Mouse (Mus musculus): ENCODE data around the gene Wdfy1. TPM values are rescaled to one million over a fixed set of nuclear protein-coding genes. Genes with fewer than 3 reads are reported as not detected.

Wdfy1 gene
- polyA plus RNA-seq, 1 experiment from 2014 or later = 53.2 TPM

- ATAC-seq (ENCODE audit: low FRiP score, low TSS enrichment) = peak; percentile 81; the same call in 1 of the 2 replicates
- Histone ChIP-seq H3K9me3 (ENCODE audit: low read length) (no peaks in the 10 kb centered on the region), H3K36me3 (ENCODE audit: insufficient read depth, low read length) (peaks cover 23% of the 10 kb centered on the region; the same call in 1 of the 2 replicates), H3K4me2 (replicated peaks; ENCODE audit: low read depth, low read length) (no peak overlapping the region), H3K27ac (ENCODE audit: low read length) (no peak overlapping the region), H3K27me3 (ENCODE audit: insufficient read depth, low read length) (no peaks in the 10 kb centered on the region), H3K4me3 (ENCODE audit: low read length) (no peak overlapping the region), H3K9ac (replicated peaks; ENCODE audit: low read length) (no peak overlapping the region), H3K4me1 (ENCODE audit: insufficient read depth, low read length) (no peaks in the 10 kb centered on the region)
- 55% methylated on average over 8 of the region's 8 CpGs for WGBS
These were observed 72.4 kb downstream of the Wdfy1 start for GRCm38 (mm10) chr1:79703520-79703919.

- WGBS = 93% methylated on average over 2 of the region's 2 CpGs
- Histone ChIP-seq H3K27me3 (ENCODE audit: insufficient read depth, low read length) (no peaks in the 10 kb centered on the region), H3K4me3 (ENCODE audit: low read length) (no peak overlapping the region), H3K9ac (replicated peaks; ENCODE audit: low read length) (no peak overlapping the region), H3K4me2 (replicated peaks; ENCODE audit: low read depth, low read length) (no peak overlapping the region), H3K4me1 (ENCODE audit: insufficient read depth, low read length) (peaks cover 10% of the 10 kb centered on the region; the same call in 1 of the 2 replicates), H3K36me3 (ENCODE audit: insufficient read depth, low read length) (no peaks in the 10 kb centered on the region), H3K9me3 (ENCODE audit: low read length) (no peaks in the 10 kb centered on the region), H3K27ac (ENCODE audit: low read length) (no peak overlapping the region)
- no peak for ATAC-seq (ENCODE audit: low FRiP score, low TSS enrichment)
These were observed 77.4 kb downstream of the Wdfy1 start for GRCm38 (mm10) chr1:79698506-79698905.

- Histone ChIP-seq H3K9me3 (ENCODE audit: low read length) (no peaks in the 10 kb centered on the region), H3K4me1 (ENCODE audit: insufficient read depth, low read length) (peaks cover 10% of the 10 kb centered on the region; the same call in 1 of the 2 replicates), H3K27ac (ENCODE audit: low read length) (no peak overlapping the region), H3K9ac (replicated peaks; ENCODE audit: low read length) (no peak overlapping the region), H3K4me2 (replicated peaks; ENCODE audit: low read depth, low read length) (no peak overlapping the region), H3K27me3 (ENCODE audit: insufficient read depth, low read length) (no peaks in the 10 kb centered on the region), H3K4me3 (ENCODE audit: low read length) (no peak overlapping the region), H3K36me3 (ENCODE audit: insufficient read depth, low read length) (no peaks in the 10 kb centered on the region)
- ATAC-seq (ENCODE audit: low FRiP score, low TSS enrichment) = peak; percentile 87
- 18% methylated on average over 9 of the region's 9 CpGs for WGBS
These were observed 78.6 kb downstream of the Wdfy1 start for GRCm38 (mm10) chr1:79697382-79697781.

- Histone ChIP-seq H3K4me2 (replicated peaks; ENCODE audit: low read depth, low read length) (no peak overlapping the region), H3K36me3 (ENCODE audit: insufficient read depth, low read length) (no peaks in the 10 kb centered on the region), H3K9me3 (ENCODE audit: low read length) (0 out of 2 replicates have a peak, but pooled peaks cover under 1% of the 10 kb centered on the region), H3K27me3 (ENCODE audit: insufficient read depth, low read length) (no peaks in the 10 kb centered on the region), H3K9ac (replicated peaks; ENCODE audit: low read length) (no peak overlapping the region), H3K4me3 (ENCODE audit: low read length) (no peak overlapping the region), H3K27ac (ENCODE audit: low read length) (no peak overlapping the region), H3K4me1 (ENCODE audit: insufficient read depth, low read length) (peaks cover 10% of the 10 kb centered on the region; the same call in 1 of the 2 replicates)
- ATAC-seq (ENCODE audit: low FRiP score, low TSS enrichment) = peak; percentile 75; the same call in 1 of the 2 replicates
- 62% methylated on average over 5 of the region's 5 CpGs for WGBS
These were observed 79.0 kb downstream of the Wdfy1 start for GRCm38 (mm10) chr1:79696933-79697332.

GRCm38 (mm10) chr1:79692482-79692881 is 83.5 kb downstream of the Wdfy1 start:
- H3K9me3 ChIP-seq (ENCODE audit: low read length) = peaks cover 6% of the 10 kb centered on the region; the same call in 1 of the 2 replicates
- ATAC-seq (ENCODE audit: low FRiP score, low TSS enrichment) = no peak
- 86% methylated on average over 3 of the region's 3 CpGs for WGBS
- no peak overlapping the region for H3K4me3 ChIP-seq (ENCODE audit: low read length)
- H3K27me3 ChIP-seq (ENCODE audit: insufficient read depth, low read length) = no peaks in the 10 kb centered on the region
- H3K4me2 ChIP-seq (replicated peaks; ENCODE audit: low read depth, low read length) = no peak overlapping the region
- H3K9ac ChIP-seq (replicated peaks; ENCODE audit: low read length) = no peak overlapping the region
- H3K4me1 ChIP-seq (ENCODE audit: insufficient read depth, low read length) = peaks cover 6% of the 10 kb centered on the region; the same call in 1 of the 2 replicates
- H3K36me3 ChIP-seq (ENCODE audit: insufficient read depth, low read length) = no peaks in the 10 kb centered on the region
- no peak overlapping the region for H3K27ac ChIP-seq (ENCODE audit: low read length)

- no peak overlapping the region for H3K4me2 ChIP-seq (replicated peaks; ENCODE audit: low read depth, low read length)
- no peaks in the 10 kb centered on the region for H3K4me1 ChIP-seq (ENCODE audit: insufficient read depth, low read length)
- 87% methylated on average over 1 of the region's 1 CpGs for WGBS
- H3K9ac ChIP-seq (replicated peaks; ENCODE audit: low read length) = no peak overlapping the region
- ATAC-seq (ENCODE audit: low FRiP score, low TSS enrichment) = no peak
- no peak overlapping the region for H3K27ac ChIP-seq (ENCODE audit: low read length)
- no peaks in the 10 kb centered on the region for H3K27me3 ChIP-seq (ENCODE audit: insufficient read depth, low read length)
- no peak overlapping the region for H3K4me3 ChIP-seq (ENCODE audit: low read length)
- H3K9me3 ChIP-seq (ENCODE audit: low read length) = peaks cover 6% of the 10 kb centered on the region; the same call in 1 of the 2 replicates
- no peaks in the 10 kb centered on the region for H3K36me3 ChIP-seq (ENCODE audit: insufficient read depth, low read length)
These were observed 88.7 kb downstream of the Wdfy1 start for GRCm38 (mm10) chr1:79687254-79687653.

- Histone ChIP-seq H3K9ac (replicated peaks; ENCODE audit: low read length) (no peak overlapping the region), H3K4me3 (ENCODE audit: low read length) (no peak overlapping the region), H3K4me1 (ENCODE audit: insufficient read depth, low read length) (no peaks in the 10 kb centered on the region), H3K27me3 (ENCODE audit: insufficient read depth, low read length) (no peaks in the 10 kb centered on the region), H3K27ac (ENCODE audit: low read length) (no peak overlapping the region), H3K36me3 (ENCODE audit: insufficient read depth, low read length) (no peaks in the 10 kb centered on the region), H3K4me2 (replicated peaks; ENCODE audit: low read depth, low read length) (no peak overlapping the region), H3K9me3 (ENCODE audit: low read length) (peaks cover 3% of the 10 kb centered on the region; the same call in 1 of the 2 replicates)
- no peak for ATAC-seq (ENCODE audit: low FRiP score, low TSS enrichment)
These were observed 91.9 kb downstream of the Wdfy1 start for GRCm38 (mm10) chr1:79684027-79684426.

- Histone ChIP-seq H3K9ac (replicated peaks; ENCODE audit: low read length) (no peak overlapping the region), H3K9me3 (ENCODE audit: low read length) (peaks cover 3% of the 10 kb centered on the region; the same call in 1 of the 2 replicates), H3K27me3 (ENCODE audit: insufficient read depth, low read length) (no peaks in the 10 kb centered on the region), H3K4me3 (ENCODE audit: low read length) (no peak overlapping the region), H3K4me2 (replicated peaks; ENCODE audit: low read depth, low read length) (no peak overlapping the region), H3K27ac (ENCODE audit: low read length) (no peak overlapping the region), H3K36me3 (ENCODE audit: insufficient read depth, low read length) (no peaks in the 10 kb centered on the region), H3K4me1 (ENCODE audit: insufficient read depth, low read length) (no peaks in the 10 kb centered on the region)
- 15% methylated on average over 5 of the region's 5 CpGs for whole genome bisulfite sequencing
- no peak for ATAC-seq (ENCODE audit: low FRiP score, low TSS enrichment)
These were observed 93.0 kb downstream of the Wdfy1 start for GRCm38 (mm10) chr1:79682936-79683335.

- Histone ChIP-seq H3K4me3 (ENCODE audit: low read length) (no peak overlapping the region), H3K27ac (ENCODE audit: low read length) (no peak overlapping the region), H3K4me2 (replicated peaks; ENCODE audit: low read depth, low read length) (no peak overlapping the region), H3K9ac (replicated peaks; ENCODE audit: low read length) (no peak overlapping the region), H3K9me3 (ENCODE audit: low read length) (no peaks in the 10 kb centered on the region), H3K4me1 (ENCODE audit: insufficient read depth, low read length) (no peaks in the 10 kb centered on the region), H3K36me3 (ENCODE audit: insufficient read depth, low read length) (no peaks in the 10 kb centered on the region), H3K27me3 (ENCODE audit: insufficient read depth, low read length) (no peaks in the 10 kb centered on the region)
- WGBS = 79% methylated on average over 3 of the region's 3 CpGs
- no peak for ATAC-seq (ENCODE audit: low FRiP score, low TSS enrichment)
These were observed 95.2 kb downstream of the Wdfy1 start for GRCm38 (mm10) chr1:79680777-79681176.

- ATAC-seq (ENCODE audit: low FRiP score, low TSS enrichment) = peak; percentile 73; the same call in 1 of the 2 replicates
- Histone ChIP-seq H3K27ac (ENCODE audit: low read length) (peak overlapping the region; percentile 59; the same call in 1 of the 2 replicates), H3K4me2 (replicated peaks; ENCODE audit: low read depth, low read length) (no peak overlapping the region)
These were observed 97.7 kb downstream of the Wdfy1 start for GRCm38 (mm10) chr1:79678117-79678684.

More at GRCm38 (mm10) chr1:79678117-79678684, 97.7 kb downstream of the Wdfy1 start:
- WGBS = 64% methylated on average over 8 of the region's 8 CpGs
- no peak overlapping the region for H3K4me3 ChIP-seq (ENCODE audit: low read length)
- H3K9ac ChIP-seq (replicated peaks; ENCODE audit: low read length) = no peak overlapping the region
- H3K4me1 ChIP-seq (ENCODE audit: insufficient read depth, low read length) = no peaks in the 10 kb centered on the region
- no peaks in the 10 kb centered on the region for H3K36me3 ChIP-seq (ENCODE audit: insufficient read depth, low read length)
- H3K27me3 ChIP-seq (ENCODE audit: insufficient read depth, low read length) = 0 out of 2 replicates have a peak, but pooled peaks cover 7% of the 10 kb centered on the region
- no peaks in the 10 kb centered on the region for H3K9me3 ChIP-seq (ENCODE audit: low read length)
